Mouse (Mus musculus) gastrocnemius, adult 8-10 months (tissue): ENCODE measurements around the gene Cbx8. TPM values are rescaled to one million over a fixed set of nuclear protein-coding genes. Genes with fewer than 3 reads are reported as not detected.
A peak's percentile ranks its signal among the peaks of the same experiment; 100 is the strongest.

Experiments
- DNase-seq, 2 experiments: peaks; one replicate each; pipeline ENCODE4 v3.0.0; 2022; ENCODE audit warnings: low spot score in 2 of 2
- total RNA-seq, 4 experiments: library from RNA; stranded (reverse); gene quantifications; 2 replicates each; pipeline ENCODE4 v1.2.4; 2022

Cbx8 gene
- total RNA-seq, 4 experiments from 2014 or later: 1.1 to 3.3 (median 2.5) TPM

- DNase-seq: no peak
Observed at GRCm38 (mm10) chr11:119035094-119035685, 5.6 kb downstream of the Cbx8 start.

- DNase-seq: no peak
Observed at GRCm38 (mm10) chr11:119034635-119035034, 6.1 kb downstream of the Cbx8 start.

GRCm38 (mm10) chr11:119033874-119034558 lies 6.8 kb downstream of the Cbx8 start:
- peak; percentile 57 to 72 for DNase-seq

- no peak for DNase-seq
Observed at GRCm38 (mm10) chr11:119026203-119026602, 14.6 kb downstream of the Cbx8 start.

GRCm38 (mm10) chr11:119024260-119024659 lies 16.5 kb downstream of the Cbx8 start:
- DNase-seq: no peak

GRCm38 (mm10) chr11:119023616-119023980 lies 17.2 kb downstream of the Cbx8 start:
- no peak for DNase-seq

- DNase-seq: peak; percentile 58 to 74
Observed at GRCm38 (mm10) chr11:119022895-119023615, 17.7 kb downstream of the Cbx8 start, which contains the start of gene Cbx2. TSS of gene Cbx2 (plus strand) at chr11:119022962.

- no peak for DNase-seq
Observed at GRCm38 (mm10) chr11:119022068-119022894, 18.5 kb downstream of the Cbx8 start.

- DNase-seq: no peak
Observed at GRCm38 (mm10) chr11:119021180-119021579, 19.6 kb downstream of the Cbx8 start.

GRCm38 (mm10) chr11:119017506-119017905 lies 23.3 kb downstream of the Cbx8 start:
- DNase-seq: no peak

GRCm38 (mm10) chr11:119014455-119014854 lies 26.3 kb downstream of the Cbx8 start:
- DNase-seq: no peak

GRCm38 (mm10) chr11:119007461-119008456 lies 33.0 kb downstream of the Cbx8 start:
- no peak for DNase-seq

- no peak for DNase-seq
Observed at GRCm38 (mm10) chr11:119006462-119006861, 34.3 kb downstream of the Cbx8 start.

GRCm38 (mm10) chr11:119005547-119006275 lies 35.1 kb downstream of the Cbx8 start:
- no peak for DNase-seq

- DNase-seq: no peak
Observed at GRCm38 (mm10) chr11:119001493-119002128, 39.2 kb downstream of the Cbx8 start.

- DNase-seq: no peak
Observed at GRCm38 (mm10) chr11:119000877-119001276, 39.9 kb downstream of the Cbx8 start.

GRCm38 (mm10) chr11:118999361-118999804 lies 41.4 kb downstream of the Cbx8 start:
- DNase-seq: no peak

GRCm38 (mm10) chr11:118998540-118999265 lies 42.1 kb downstream of the Cbx8 start:
- DNase-seq: peak; percentile 28 to 59
